Mouse (Mus musculus): Measurements from ENCODE around the gene Snx21. TPM values are rescaled to one million over a fixed set of nuclear protein-coding genes. Genes with fewer than 3 reads are reported as not detected.

Gene Snx21
- polyA plus RNA-seq, 1 experiment from 2014 or later, result 33.3 TPM

GRCm38 (mm10) chr2:164815348-164815747 is 29.7 kb downstream of the Snx21 start:
- Histone ChIP-seq H3K36me3 (replicated peaks; ENCODE audit: control insufficient read depth, insufficient read depth) (peaks cover 18% of the 10 kb centered on the region), H3K4me1 (replicated peaks; ENCODE audit: control insufficient read depth, insufficient read depth, low read length) (no peaks in the 10 kb centered on the region), H3K9ac (no peak overlapping the region), H3K4me3 (replicated peaks; ENCODE audit: low read length) (no peak overlapping the region), H3K4me2 (replicated peaks) (no peak overlapping the region), H3K9me3 (ENCODE audit: control insufficient read depth, low read length) (no peaks in the 10 kb centered on the region), H3K27ac (no peak overlapping the region), H3K27me3 (ENCODE audit: control insufficient read depth, insufficient read depth, low read length) (no peaks in the 10 kb centered on the region)
- no peak for ATAC-seq (ENCODE audit: low FRiP score)
- 89% methylated on average over 5 of the region's 5 CpGs for WGBS
- DNase-seq (ENCODE audit: low spot score), result no peak

GRCm38 (mm10) chr2:164815821-164816220 is 30.2 kb downstream of the Snx21 start:
- Histone ChIP-seq H3K27ac (no peak overlapping the region), H3K4me2 (replicated peaks) (no peak overlapping the region), H3K27me3 (ENCODE audit: control insufficient read depth, insufficient read depth, low read length) (no peaks in the 10 kb centered on the region), H3K9me3 (ENCODE audit: control insufficient read depth, low read length) (no peaks in the 10 kb centered on the region), H3K9ac (no peak overlapping the region), H3K4me1 (replicated peaks; ENCODE audit: control insufficient read depth, insufficient read depth, low read length) (no peaks in the 10 kb centered on the region), H3K4me3 (replicated peaks; ENCODE audit: low read length) (no peak overlapping the region), H3K36me3 (replicated peaks; ENCODE audit: control insufficient read depth, insufficient read depth) (peaks cover 23% of the 10 kb centered on the region)
- 94% methylated on average over 8 of the region's 8 CpGs for WGBS
- DNase-seq (ENCODE audit: low spot score) (no peak), ATAC-seq (ENCODE audit: low FRiP score) (no peak)

- ATAC-seq (ENCODE audit: low FRiP score), result no peak
- no peak overlapping the region for H3K27ac ChIP-seq
Observed at GRCm38 (mm10) chr2:164817206-164817605, 31.6 kb downstream of the Snx21 start.

GRCm38 (mm10) chr2:164817703-164818102 is 32.1 kb downstream of the Snx21 start:
- Histone ChIP-seq H3K4me1 (replicated peaks; ENCODE audit: control insufficient read depth, insufficient read depth, low read length) (peaks cover 5% of the 10 kb centered on the region; the same call in 1 of the 2 replicates), H3K4me2 (replicated peaks) (no peak overlapping the region), H3K27ac (no peak overlapping the region), H3K9me3 (ENCODE audit: control insufficient read depth, low read length) (no peaks in the 10 kb centered on the region), H3K4me3 (replicated peaks; ENCODE audit: low read length) (no peak overlapping the region), H3K27me3 (ENCODE audit: control insufficient read depth, insufficient read depth, low read length) (no peaks in the 10 kb centered on the region), H3K36me3 (replicated peaks; ENCODE audit: control insufficient read depth, insufficient read depth) (peaks cover 31% of the 10 kb centered on the region), H3K9ac (no peak overlapping the region)
- WGBS, result 75% methylated on average over 5 of the region's 5 CpGs
- DNase-seq (ENCODE audit: low spot score) (no peak), ATAC-seq (ENCODE audit: low FRiP score) (no peak)

More at GRCm38 (mm10) chr2:164817206-164817605, 31.6 kb downstream of the Snx21 start:
- H3K4me2 ChIP-seq (replicated peaks), result no peak overlapping the region
- H3K4me1 ChIP-seq (replicated peaks; ENCODE audit: control insufficient read depth, insufficient read depth, low read length), result peaks cover 2% of the 10 kb centered on the region; the same call in 1 of the 2 replicates
- no peak overlapping the region for H3K4me3 ChIP-seq (replicated peaks; ENCODE audit: low read length)
- no peaks in the 10 kb centered on the region for H3K9me3 ChIP-seq (ENCODE audit: control insufficient read depth, low read length)
- peaks cover 35% of the 10 kb centered on the region for H3K36me3 ChIP-seq (replicated peaks; ENCODE audit: control insufficient read depth, insufficient read depth)
- H3K9ac ChIP-seq, result no peak overlapping the region
- 82% methylated on average over 6 of the region's 6 CpGs for WGBS
- no peaks in the 10 kb centered on the region for H3K27me3 ChIP-seq (ENCODE audit: control insufficient read depth, insufficient read depth, low read length)
- no peak for DNase-seq (ENCODE audit: low spot score)

- no peak for DNase-seq (ENCODE audit: low spot score)
- WGBS, result 86% methylated on average over 6 of the region's 6 CpGs
- no peak overlapping the region for H3K4me3 ChIP-seq (replicated peaks; ENCODE audit: low read length)
Observed at GRCm38 (mm10) chr2:164821060-164821459, 35.4 kb downstream of the Snx21 start.

GRCm38 (mm10) chr2:164822636-164823165 is 37.1 kb downstream of the Snx21 start, which contains the start of gene Zswim1:
Gene Zswim1 (plus strand): TSS chr2:164822686.
- Histone ChIP-seq H3K27me3 (ENCODE audit: control insufficient read depth, insufficient read depth, low read length) (no peaks in the 10 kb centered on the region), H3K27ac (peak within 1 kb of the TSS; percentile 94), H3K9me3 (ENCODE audit: control insufficient read depth, low read length) (no peaks in the 10 kb centered on the region), H3K4me3 (replicated peaks; ENCODE audit: low read length) (peak within 1 kb of the TSS; percentile 64), H3K4me2 (replicated peaks) (peak within 1 kb of the TSS; percentile 60), H3K9ac (peak within 1 kb of the TSS; percentile 77), H3K4me1 (replicated peaks; ENCODE audit: control insufficient read depth, insufficient read depth, low read length) (peaks cover 13% of the 10 kb centered on the region; the same call in 1 of the 2 replicates), H3K36me3 (replicated peaks; ENCODE audit: control insufficient read depth, insufficient read depth) (peaks cover 53% of the 10 kb centered on the region)
- 1% methylated on average over 32 of the region's 32 CpGs for WGBS
- peak; percentile 99 for ATAC-seq (ENCODE audit: low FRiP score)
- peak; percentile 100 for DNase-seq (ENCODE audit: low spot score)

More at GRCm38 (mm10) chr2:164821060-164821459, 35.4 kb downstream of the Snx21 start:
- ATAC-seq (ENCODE audit: low FRiP score), result no peak
- Histone ChIP-seq H3K4me1 (replicated peaks; ENCODE audit: control insufficient read depth, insufficient read depth, low read length) (peaks cover 13% of the 10 kb centered on the region; the same call in 1 of the 2 replicates), H3K4me2 (replicated peaks) (no peak overlapping the region), H3K27ac (no peak overlapping the region), H3K9me3 (ENCODE audit: control insufficient read depth, low read length) (no peaks in the 10 kb centered on the region), H3K9ac (no peak overlapping the region), H3K27me3 (ENCODE audit: control insufficient read depth, insufficient read depth, low read length) (no peaks in the 10 kb centered on the region), H3K36me3 (replicated peaks; ENCODE audit: control insufficient read depth, insufficient read depth) (peaks cover 36% of the 10 kb centered on the region)

GRCm38 (mm10) chr2:164823181-164823585 is 37.6 kb downstream of the Snx21 start:
- H3K4me1 ChIP-seq (replicated peaks; ENCODE audit: control insufficient read depth, insufficient read depth, low read length), result peaks cover 13% of the 10 kb centered on the region; the same call in 1 of the 2 replicates
- H3K9ac ChIP-seq, result peak overlapping the region; percentile 77
- H3K9me3 ChIP-seq (ENCODE audit: control insufficient read depth, low read length), result no peaks in the 10 kb centered on the region
- H3K27me3 ChIP-seq (ENCODE audit: control insufficient read depth, insufficient read depth, low read length), result no peaks in the 10 kb centered on the region
- peak overlapping the region; percentile 60 for H3K4me2 ChIP-seq (replicated peaks)
- 1% methylated on average over 10 of the region's 10 CpGs for WGBS
- peaks cover 57% of the 10 kb centered on the region for H3K36me3 ChIP-seq (replicated peaks; ENCODE audit: control insufficient read depth, insufficient read depth)
- ATAC-seq (ENCODE audit: low FRiP score) (peak; percentile 56), DNase-seq (ENCODE audit: low spot score) (peak; percentile 59)
- H3K27ac ChIP-seq, result peak overlapping the region; percentile 94
- peak overlapping the region; percentile 64 for H3K4me3 ChIP-seq (replicated peaks; ENCODE audit: low read length)

GRCm38 (mm10) chr2:164823969-164824368 is 38.3 kb downstream of the Snx21 start:
- peak overlapping the region; percentile 60 for H3K4me2 ChIP-seq (replicated peaks)
- H3K4me1 ChIP-seq (replicated peaks; ENCODE audit: control insufficient read depth, insufficient read depth, low read length), result peaks cover 13% of the 10 kb centered on the region; the same call in 1 of the 2 replicates
- peaks cover 63% of the 10 kb centered on the region for H3K36me3 ChIP-seq (replicated peaks; ENCODE audit: control insufficient read depth, insufficient read depth)
- H3K27me3 ChIP-seq (ENCODE audit: control insufficient read depth, insufficient read depth, low read length), result no peaks in the 10 kb centered on the region
- no peaks in the 10 kb centered on the region for H3K9me3 ChIP-seq (ENCODE audit: control insufficient read depth, low read length)
- H3K9ac ChIP-seq, result no peak overlapping the region
- DNase-seq (ENCODE audit: low spot score) (no peak), ATAC-seq (ENCODE audit: low FRiP score) (no peak)
- H3K27ac ChIP-seq, result no peak overlapping the region
- peak overlapping the region; percentile 64 for H3K4me3 ChIP-seq (replicated peaks; ENCODE audit: low read length)
- WGBS, result 93% methylated on average over 4 of the region's 4 CpGs

GRCm38 (mm10) chr2:164825521-164825920 is 39.9 kb downstream of the Snx21 start:
- no peak for DNase-seq (ENCODE audit: low spot score)
- Histone ChIP-seq H3K4me2 (replicated peaks) (no peak overlapping the region), H3K4me3 (replicated peaks; ENCODE audit: low read length) (no peak overlapping the region), H3K27me3 (ENCODE audit: control insufficient read depth, insufficient read depth, low read length) (no peaks in the 10 kb centered on the region), H3K4me1 (replicated peaks; ENCODE audit: control insufficient read depth, insufficient read depth, low read length) (peaks cover 13% of the 10 kb centered on the region; the same call in 1 of the 2 replicates), H3K9me3 (ENCODE audit: control insufficient read depth, low read length) (no peaks in the 10 kb centered on the region), H3K27ac (no peak overlapping the region), H3K9ac (no peak overlapping the region), H3K36me3 (replicated peaks; ENCODE audit: control insufficient read depth, insufficient read depth) (peaks cover 57% of the 10 kb centered on the region)
- 95% methylated on average over 17 of the region's 17 CpGs for WGBS
- no peak for ATAC-seq (ENCODE audit: low FRiP score)

All from hindbrain, embryonic 14.5 days (tissue).